Mouse (Mus musculus): ENCODE measurements at regions not wholly inside any gene's neighbourhood (a gene's known extent, or its start where the extent isn't known, plus 50 kb on each side); places are given as distances from the start of the nearest gene placed in this dataset.

- H3K4me3 ChIP-seq (replicated peaks) = no peak overlapping the region
- H3K9ac ChIP-seq (replicated peaks) = no peak overlapping the region
- no peaks in the 10 kb centered on the region for H3K9me3 ChIP-seq
- no peak overlapping the region for H3K4me2 ChIP-seq (replicated peaks)
- no peaks in the 10 kb centered on the region for H3K36me3 ChIP-seq
- no peak for ATAC-seq
- H3K27ac ChIP-seq = no peak overlapping the region
- H3K4me1 ChIP-seq (replicated peaks) = no peaks in the 10 kb centered on the region
- no peaks in the 10 kb centered on the region for H3K27me3 ChIP-seq
Observed at GRCm38 (mm10) chr4:10788306-10788705, 86.0 kb upstream of the 2610301B20Rik start.

GRCm38 (mm10) chr4:10789141-10789540, 85.2 kb upstream of the 2610301B20Rik start:
- H3K4me1 ChIP-seq (replicated peaks) = no peaks in the 10 kb centered on the region
- H3K36me3 ChIP-seq = no peaks in the 10 kb centered on the region
- no peaks in the 10 kb centered on the region for H3K27me3 ChIP-seq
- WGBS = 79% methylated on average over 3 of the region's 3 CpGs
- no peak for ATAC-seq
- no peak overlapping the region for H3K27ac ChIP-seq
- no peak overlapping the region for H3K4me3 ChIP-seq (replicated peaks)
- no peak overlapping the region for H3K4me2 ChIP-seq (replicated peaks)
- no peaks in the 10 kb centered on the region for H3K9me3 ChIP-seq
- no peak overlapping the region for H3K9ac ChIP-seq (replicated peaks)

- H3K4me1 ChIP-seq (replicated peaks) = no peaks in the 10 kb centered on the region
- ATAC-seq = no peak
- no peak overlapping the region for H3K4me3 ChIP-seq (replicated peaks)
- H3K9ac ChIP-seq (replicated peaks) = no peak overlapping the region
- H3K4me2 ChIP-seq (replicated peaks) = no peak overlapping the region
- WGBS = 75% methylated on average over 3 of the region's 3 CpGs
- no peaks in the 10 kb centered on the region for H3K9me3 ChIP-seq
- no peak overlapping the region for H3K27ac ChIP-seq
- H3K27me3 ChIP-seq = no peaks in the 10 kb centered on the region
- no peaks in the 10 kb centered on the region for H3K36me3 ChIP-seq
Observed at GRCm38 (mm10) chr4:10792628-10793027, 81.7 kb upstream of the 2610301B20Rik start.

DNA sequence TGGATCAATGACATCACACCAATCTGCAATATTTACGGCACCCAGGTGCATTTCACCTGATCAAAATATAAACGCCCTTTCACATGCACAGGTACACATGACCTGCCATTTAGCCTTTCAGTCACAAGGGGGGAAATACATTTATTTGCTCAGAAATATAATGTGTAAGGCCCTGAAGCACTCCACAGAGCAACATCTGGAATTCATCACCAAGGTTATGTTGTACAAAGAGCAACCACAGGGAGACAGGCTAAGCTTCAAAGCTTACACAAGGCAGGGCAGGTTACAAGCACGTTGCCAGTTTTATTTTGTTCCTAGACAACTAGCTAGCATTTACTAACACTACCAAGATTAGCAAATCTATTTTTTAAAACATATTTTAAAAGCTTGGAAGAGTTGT, 79.8 kb upstream of the 2610301B20Rik start:
- H3K27me3 ChIP-seq = no peaks in the 10 kb centered on the region
- no peaks in the 10 kb centered on the region for H3K36me3 ChIP-seq
- no peak for ATAC-seq
- no peak overlapping the region for H3K9ac ChIP-seq (replicated peaks)
- no peaks in the 10 kb centered on the region for H3K9me3 ChIP-seq
- H3K4me3 ChIP-seq (replicated peaks) = no peak overlapping the region
- no peak overlapping the region for H3K27ac ChIP-seq
- no peaks in the 10 kb centered on the region for H3K4me1 ChIP-seq (replicated peaks)
- no peak overlapping the region for H3K4me2 ChIP-seq (replicated peaks)
- 81% methylated on average over 3 of the region's 3 CpGs for WGBS

DNA sequence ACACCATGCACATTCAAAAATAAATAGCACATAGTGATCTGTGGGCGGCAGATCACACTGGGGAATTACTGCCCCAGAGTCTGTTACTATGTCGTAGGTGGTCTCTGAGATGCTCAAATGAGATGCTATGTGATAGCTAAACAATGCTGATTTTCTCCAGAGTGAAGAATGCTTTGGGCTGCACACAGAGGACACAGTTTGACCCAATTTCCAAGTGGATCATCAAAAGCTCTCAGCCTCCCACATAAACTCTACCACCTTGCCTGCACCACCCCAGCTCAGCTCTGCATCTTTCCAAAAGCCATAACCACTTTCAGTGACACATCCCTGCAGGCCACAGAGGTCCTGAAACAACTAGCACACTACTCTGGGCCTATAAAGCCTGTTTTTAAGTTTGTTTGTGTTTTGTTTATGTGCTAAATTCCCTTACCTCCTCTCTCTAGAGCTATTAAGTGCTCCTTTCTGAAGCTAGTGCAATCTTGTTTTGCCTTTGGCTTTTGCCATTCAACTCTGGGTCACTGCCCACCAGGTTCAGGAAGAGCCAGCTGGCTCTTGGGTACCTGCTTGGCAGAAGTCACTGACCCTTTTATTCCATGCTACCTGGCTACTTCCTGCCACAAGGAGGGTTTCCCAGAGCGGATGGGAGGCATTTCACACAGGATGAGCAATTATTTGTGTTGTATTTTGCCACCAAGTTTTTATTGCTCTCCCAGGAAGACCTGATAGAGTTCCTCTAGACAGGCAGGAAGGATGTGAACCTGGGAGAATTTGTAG, 73.3 kb upstream of the 2610301B20Rik start:
- ATAC-seq = no peak
- H3K27ac ChIP-seq = no peak overlapping the region
- no peaks in the 10 kb centered on the region for H3K9me3 ChIP-seq

DNA sequence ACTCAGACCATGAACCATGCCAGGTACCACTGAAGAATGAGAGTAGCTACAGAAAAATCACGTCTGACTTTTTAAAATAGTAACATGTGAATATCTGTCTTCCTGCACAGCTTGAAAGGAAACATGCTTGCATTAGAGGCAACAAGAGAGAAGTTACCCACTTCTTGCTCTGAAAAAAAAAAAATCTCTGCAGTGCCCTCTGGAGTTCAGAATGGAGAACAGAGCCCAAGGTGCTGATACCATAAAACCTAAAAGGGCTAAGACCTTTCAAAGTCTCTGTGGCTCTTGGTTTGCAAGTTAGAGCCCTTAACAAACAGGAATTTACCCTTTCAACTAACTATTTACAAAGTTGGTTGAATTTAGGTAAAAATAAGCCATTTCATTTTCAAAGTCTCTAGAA, 69.6 kb upstream of the 2610301B20Rik start:
- 22% methylated on average over 1 of the region's 1 CpGs for WGBS
- no peak overlapping the region for H3K9ac ChIP-seq (replicated peaks)
- no peak overlapping the region for H3K4me3 ChIP-seq (replicated peaks)
- H3K9me3 ChIP-seq = no peaks in the 10 kb centered on the region
- H3K4me1 ChIP-seq (replicated peaks) = no peaks in the 10 kb centered on the region
- H3K4me2 ChIP-seq (replicated peaks) = no peak overlapping the region
- H3K27me3 ChIP-seq = no peaks in the 10 kb centered on the region
- no peaks in the 10 kb centered on the region for H3K36me3 ChIP-seq
- H3K27ac ChIP-seq = no peak overlapping the region
- no peak for ATAC-seq

More for the DNA sequence above, 73.3 kb upstream of the 2610301B20Rik start:
- H3K4me1 ChIP-seq (replicated peaks) = no peaks in the 10 kb centered on the region
- H3K4me2 ChIP-seq (replicated peaks) = no peak overlapping the region
- H3K27me3 ChIP-seq = no peaks in the 10 kb centered on the region
- H3K4me3 ChIP-seq (replicated peaks) = no peak overlapping the region
- no peaks in the 10 kb centered on the region for H3K36me3 ChIP-seq
- WGBS = 89% methylated on average over 3 of the region's 3 CpGs
- H3K9ac ChIP-seq (replicated peaks) = no peak overlapping the region

DNA sequence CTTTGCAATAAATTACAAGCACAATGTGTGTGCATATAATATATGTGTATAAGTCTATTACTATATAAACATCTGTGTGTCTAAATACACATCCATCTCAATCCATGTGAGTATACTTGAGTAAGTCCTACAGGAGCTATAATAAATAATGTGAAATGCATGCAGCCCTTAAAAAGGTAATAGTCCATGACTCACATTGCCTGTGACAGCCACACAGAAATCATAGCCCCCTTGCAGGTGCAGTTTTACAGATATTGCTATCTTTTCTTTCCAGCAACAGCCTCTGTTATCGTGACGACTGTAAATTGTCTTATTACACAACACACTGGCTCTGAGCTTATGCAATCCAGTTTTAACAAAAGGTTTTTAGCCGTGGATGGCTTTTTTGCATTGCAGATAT, 67.0 kb upstream of the 2610301B20Rik start:
- Histone ChIP-seq H3K9ac (replicated peaks) (no peak overlapping the region), H3K27me3 (no peaks in the 10 kb centered on the region), H3K4me3 (replicated peaks) (no peak overlapping the region), H3K27ac (no peak overlapping the region), H3K36me3 (no peaks in the 10 kb centered on the region), H3K4me1 (replicated peaks) (no peaks in the 10 kb centered on the region), H3K4me2 (replicated peaks) (no peak overlapping the region), H3K9me3 (no peaks in the 10 kb centered on the region)
- no peak for ATAC-seq
- 72% methylated on average over 3 of the region's 3 CpGs for WGBS

GRCm38 (mm10) chr4:10812931-10813330, 61.4 kb upstream of the 2610301B20Rik start:
- no peaks in the 10 kb centered on the region for H3K4me1 ChIP-seq (replicated peaks)
- no peak for ATAC-seq
- no peak overlapping the region for H3K9ac ChIP-seq (replicated peaks)
- no peak overlapping the region for H3K4me3 ChIP-seq (replicated peaks)
- no peaks in the 10 kb centered on the region for H3K27me3 ChIP-seq
- H3K9me3 ChIP-seq = no peaks in the 10 kb centered on the region
- no peaks in the 10 kb centered on the region for H3K36me3 ChIP-seq
- WGBS = 95% methylated on average over 2 of the region's 2 CpGs
- H3K27ac ChIP-seq = no peak overlapping the region
- H3K4me2 ChIP-seq (replicated peaks) = no peak overlapping the region

All from midbrain, embryonic 13.5 days (tissue).